Mouse (Mus musculus) CH12.LX (cell line): ENCODE measurements around the gene Slc44a3. TPM values are rescaled to one million over a fixed set of nuclear protein-coding genes. Genes with fewer than 3 reads are reported as not detected.

Experiments
- DNase-seq: peaks from one replicate; pipeline ENCODE4 v3.0.0-alpha.2; 2013; ENCODE audit errors: extremely low read depth
- H3K27ac ChIP-seq: 2 replicates; pipeline ENCODE4 v1.5.1; 2012; ENCODE audit warnings: low read depth, mild to moderate bottlenecking, control low read depth, moderate library complexity; ENCODE audit not compliant: insufficient read depth
- H3K27me3 ChIP-seq: replicated peaks from 2 replicates; pipeline ENCODE3; 2012; ENCODE audit warnings: inconsistent platforms
- H3K36me3 ChIP-seq, 2 experiments: replicated peaks in 1 of 2; 2 replicates each; pipeline versions ENCODE3 to v1.6.1; 2012; ENCODE audit warnings: inconsistent platforms in 1 of 2, low read length in 1 of 2, mild to moderate bottlenecking in 1 of 2, mixed read lengths in 1 of 2, moderate library complexity in 1 of 2; ENCODE audit not compliant: control insufficient read depth in 1 of 2, insufficient read depth in 1 of 2
- H3K4me1 ChIP-seq, 2 experiments: 2 replicates each; pipeline ENCODE4 v1.6.1; 2012; ENCODE audit warnings: inconsistent platforms in 1 of 2, moderate library complexity in 1 of 2; ENCODE audit not compliant: insufficient read depth in 2 of 2, control insufficient read depth in 1 of 2
- H3K4me2 ChIP-seq: 2 replicates; pipeline ENCODE4 v1.6.1; 2012; ENCODE audit warnings: low read depth, mild to moderate bottlenecking, control low read depth; ENCODE audit not compliant: poor library complexity, insufficient read depth, severe bottlenecking
- H3K4me3 ChIP-seq, 3 experiments: fragments of 150-350 bp in 1 of 3; sonication (generic) in 1 of 3; replicated peaks in 1 of 3; 2 replicates each; pipeline versions ENCODE3 to v1.5.1; 2011 to 2012; ENCODE audit warnings: low read depth in 2 of 3, low read length in 2 of 3, mild to moderate bottlenecking in 2 of 3, moderate library complexity in 2 of 3, control low read depth in 1 of 3, improper control_type of control experiment in 1 of 3, inconsistent platforms in 1 of 3, mixed read lengths in 1 of 3; ENCODE audit not compliant: poor library complexity in 1 of 3
- H3K79me2 ChIP-seq: replicated peaks from 2 replicates; pipeline ENCODE4 v1.6.1; 2012; ENCODE audit warnings: mild to moderate bottlenecking, moderate library complexity; ENCODE audit not compliant: control insufficient read depth, poor library complexity, insufficient read depth, severe bottlenecking; ENCODE audit errors: extremely low read depth
- H3K9ac ChIP-seq: 2 replicates; pipeline ENCODE4 v1.6.1; 2012; ENCODE audit warnings: low read depth, mild to moderate bottlenecking, control low read depth, moderate library complexity; ENCODE audit not compliant: insufficient read depth
- H3K9me3 ChIP-seq: replicated peaks from 2 replicates; pipeline ENCODE3; 2012; ENCODE audit warnings: low read length, inconsistent platforms, mixed read lengths
- BHLHE40 ChIP-seq: IDR thresholded peaks from 2 replicates; pipeline ENCODE4 v1.6.1; 2011; ENCODE audit warnings: mild to moderate bottlenecking, low read depth, low read length, improper control_type of control experiment
- CHD1 ChIP-seq: IDR thresholded peaks from 2 replicates; pipeline ENCODE4 v1.6.1; 2012; ENCODE audit warnings: low read depth, low read length, improper control_type of control experiment, inconsistent platforms
- CHD2 ChIP-seq: IDR thresholded peaks from 2 replicates; pipeline ENCODE4 v1.6.1; 2011; ENCODE audit warnings: low read length, improper control_type of control experiment
- ELF1 ChIP-seq: IDR thresholded peaks from 2 replicates; pipeline ENCODE4 v1.6.1; 2014; ENCODE audit warnings: low read depth, mild to moderate bottlenecking, inconsistent platforms, low read length, improper control_type of control experiment
- EP300 ChIP-seq: IDR thresholded peaks from 2 replicates; pipeline ENCODE4 v1.6.1; 2011; ENCODE audit warnings: low read length, improper control_type of control experiment
- ETS1 ChIP-seq: conservative IDR thresholded peaks from 2 replicates; pipeline ENCODE4 v1.6.1; 2012; ENCODE audit warnings: low read depth, mild to moderate bottlenecking, inconsistent platforms, low read length, improper control_type of control experiment, moderate library complexity
- JUND ChIP-seq: conservative IDR thresholded peaks from 2 replicates; pipeline ENCODE4 v1.6.1; 2011; ENCODE audit warnings: low read depth, low read length, improper control_type of control experiment
- KAT2A ChIP-seq: IDR thresholded peaks from 2 replicates; pipeline ENCODE4 v1.6.1; 2012; ENCODE audit warnings: low read length, improper control_type of control experiment, inconsistent platforms; ENCODE audit not compliant: insufficient replicate concordance
- MAX ChIP-seq: IDR thresholded peaks from 2 replicates; pipeline ENCODE4 v1.6.1; 2011; ENCODE audit warnings: low read length, improper control_type of control experiment
- MAZ ChIP-seq: IDR thresholded peaks from 2 replicates; pipeline ENCODE4 v1.6.1; 2012; ENCODE audit warnings: low read depth, mild to moderate bottlenecking, inconsistent platforms, low read length, improper control_type of control experiment, moderate library complexity
- MEF2A ChIP-seq: IDR thresholded peaks from 2 replicates; pipeline ENCODE4 v1.6.1; 2014; ENCODE audit warnings: low read depth, mild to moderate bottlenecking, inconsistent platforms, low read length, improper control_type of control experiment, borderline replicate concordance
- MXI1 ChIP-seq: IDR thresholded peaks from 2 replicates; pipeline ENCODE4 v1.6.1; 2011; ENCODE audit warnings: mild to moderate bottlenecking, low read depth, low read length, improper control_type of control experiment
- NELFE ChIP-seq: IDR thresholded peaks from 2 replicates; pipeline ENCODE4 v1.6.1; 2011; ENCODE audit warnings: low read depth, low read length, improper control_type of control experiment
- PAX5 ChIP-seq: IDR thresholded peaks from 2 replicates; pipeline ENCODE4 v1.6.1; 2012; ENCODE audit warnings: low read length, inconsistent platforms, mixed read lengths
- SMC3 ChIP-seq: IDR thresholded peaks from 2 replicates; pipeline ENCODE4 v1.6.1; 2011; ENCODE audit warnings: low read depth, low read length, improper control_type of control experiment
- TBP ChIP-seq: conservative IDR thresholded peaks from 2 replicates; pipeline ENCODE4 v1.6.1; 2011; ENCODE audit warnings: low read depth, low read length, improper control_type of control experiment
- UBTF ChIP-seq: IDR thresholded peaks from 2 replicates; pipeline ENCODE4 v1.6.1; 2012; ENCODE audit warnings: low read depth, mild to moderate bottlenecking, inconsistent platforms, low read length, improper control_type of control experiment, moderate library complexity
- ZKSCAN1 ChIP-seq: IDR thresholded peaks from 2 replicates; pipeline ENCODE4 v1.6.1; 2012; ENCODE audit warnings: low read depth, inconsistent platforms, low read length, improper control_type of control experiment, borderline replicate concordance
- ZNF384 ChIP-seq: IDR thresholded peaks from 2 replicates; pipeline ENCODE4 v1.6.1; 2012; ENCODE audit warnings: low read depth, low read length, improper control_type of control experiment, inconsistent platforms
- dilution Hi-C: fragments of 300-500 bp; cut with MboI; formaldehyde crosslinking; loops from 2 replicates; pipeline ENCODE4 v1.14.3; 2020; ENCODE audit warnings: low sequenced_read_pairs; ENCODE audit not compliant: extremely low pct_unique_long_range_greater_than_20kb, extremely low pct_ligation_motif_present
- in situ Hi-C: fragments of 300-500 bp; cut with MboI; formaldehyde crosslinking; loops from 3 replicates; pipeline ENCODE4 v1.14.3; 2019; ENCODE audit warnings: low sequenced_read_pairs, low pct_ligation_motif_present, low pct_unique_long_range_greater_than_20kb, mixed read lengths
- polyA plus RNA-seq: library from polyadenylated mRNA; unstranded; fragments of >175 nt; gene quantifications from 2 replicates; pipeline ENCODE4 v1.2.1, GENCODE M21; 2012; ENCODE audit warnings: low read depth; ENCODE audit not compliant: insufficient read length
- total RNA-seq, 2 experiments: library from RNA; depleted of rRNA; stranded (reverse); fragments of 300-350 nt in 1 of 2; fragments of >200 nt in 1 of 2; gene quantifications; 2 replicates each; pipeline ENCODE4 v1.2.3; 2012 to 2014

The Slc44a3 gene
- total and polyA plus RNA-seq, 3 experiments, result not detected

DNA sequence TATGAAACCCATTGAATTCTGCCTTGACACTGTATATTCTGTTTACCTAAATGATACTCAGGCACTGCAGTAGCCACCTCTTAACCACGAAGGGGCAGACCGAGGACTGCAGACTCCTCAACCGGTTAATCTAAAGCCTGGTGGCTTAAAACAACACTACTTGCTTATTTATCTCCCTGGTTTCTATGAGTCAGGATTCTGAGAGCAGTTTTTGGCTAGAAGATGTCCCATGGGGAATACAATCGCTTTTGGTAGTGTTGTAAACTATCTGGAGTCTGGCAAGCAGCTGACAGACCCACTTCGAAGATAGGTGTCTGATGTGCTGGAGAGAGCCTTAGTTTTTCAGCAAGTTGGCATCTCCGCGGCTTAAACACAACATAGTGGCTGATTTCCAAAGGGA, 41.7 kb upstream of the Slc44a3 start:
- Histone ChIP-seq H3K27ac (no peak overlapping the region), H3K36me3 (no peaks in the 10 kb centered on the region), H3K4me2 (no peak overlapping the region), H3K4me1 (peaks cover 12 to 39% of the 10 kb centered on the region in 2 experiments), H3K4me3 (no peak overlapping the region), H3K27me3 (no peaks in the 10 kb centered on the region), H3K9ac (no peak overlapping the region), H3K79me2 (no peaks in the 10 kb centered on the region), H3K9me3 (peaks cover 10% of the 10 kb centered on the region)
- no peak for DNase-seq
- dilution Hi-C loops, result no loop called here
- in situ Hi-C loops, result no loop called here
- TF ChIP-seq CHD2, result no peak
- TF ChIP-seq SMC3, result no peak
- no peak for TF ChIP-seq ZNF384
- TF ChIP-seq EP300, result no peak
- TF ChIP-seq KAT2A, result no peak
- TF ChIP-seq CHD1, result no peak
- no peak for TF ChIP-seq ELF1
- TF ChIP-seq MXI1, result no peak
- TF ChIP-seq JUND, result no peak
- TF ChIP-seq NELFE, result no peak
- TF ChIP-seq TBP, result no peak
- TF ChIP-seq MEF2A, result no peak
- TF ChIP-seq MAX, result no peak
- no peak for TF ChIP-seq BHLHE40
- TF ChIP-seq ETS1, result no peak
- no peak for TF ChIP-seq PAX5

- Histone ChIP-seq H3K27ac (no peak overlapping the region), H3K4me3 (no peak overlapping the region)
- in situ Hi-C loops, result no loop called here
Observed at GRCm38 (mm10) chr3:121571491-121571890, 39.3 kb upstream of the Slc44a3 start.

More at GRCm38 (mm10) chr3:121571491-121571890, 39.3 kb upstream of the Slc44a3 start:
- dilution Hi-C loops, result no loop called here
- Histone ChIP-seq H3K4me1 (peaks cover 12 to 37% of the 10 kb centered on the region in 2 experiments), H3K27me3 (no peaks in the 10 kb centered on the region), H3K36me3 (no peaks in the 10 kb centered on the region), H3K9ac (no peak overlapping the region), H3K79me2 (no peaks in the 10 kb centered on the region), H3K9me3 (peaks cover 10% of the 10 kb centered on the region), H3K4me2 (no peak overlapping the region)
- no peak for TF ChIP-seq BHLHE40
- TF ChIP-seq EP300, result no peak
- TF ChIP-seq ZKSCAN1, result no peak
- TF ChIP-seq PAX5, result no peak
- TF ChIP-seq UBTF, result no peak
- no peak for TF ChIP-seq MAZ
- no peak for DNase-seq
